Mouse (Mus musculus): ENCODE measurements around the gene Rps6kb2.

Rps6kb2 gene

DNA sequence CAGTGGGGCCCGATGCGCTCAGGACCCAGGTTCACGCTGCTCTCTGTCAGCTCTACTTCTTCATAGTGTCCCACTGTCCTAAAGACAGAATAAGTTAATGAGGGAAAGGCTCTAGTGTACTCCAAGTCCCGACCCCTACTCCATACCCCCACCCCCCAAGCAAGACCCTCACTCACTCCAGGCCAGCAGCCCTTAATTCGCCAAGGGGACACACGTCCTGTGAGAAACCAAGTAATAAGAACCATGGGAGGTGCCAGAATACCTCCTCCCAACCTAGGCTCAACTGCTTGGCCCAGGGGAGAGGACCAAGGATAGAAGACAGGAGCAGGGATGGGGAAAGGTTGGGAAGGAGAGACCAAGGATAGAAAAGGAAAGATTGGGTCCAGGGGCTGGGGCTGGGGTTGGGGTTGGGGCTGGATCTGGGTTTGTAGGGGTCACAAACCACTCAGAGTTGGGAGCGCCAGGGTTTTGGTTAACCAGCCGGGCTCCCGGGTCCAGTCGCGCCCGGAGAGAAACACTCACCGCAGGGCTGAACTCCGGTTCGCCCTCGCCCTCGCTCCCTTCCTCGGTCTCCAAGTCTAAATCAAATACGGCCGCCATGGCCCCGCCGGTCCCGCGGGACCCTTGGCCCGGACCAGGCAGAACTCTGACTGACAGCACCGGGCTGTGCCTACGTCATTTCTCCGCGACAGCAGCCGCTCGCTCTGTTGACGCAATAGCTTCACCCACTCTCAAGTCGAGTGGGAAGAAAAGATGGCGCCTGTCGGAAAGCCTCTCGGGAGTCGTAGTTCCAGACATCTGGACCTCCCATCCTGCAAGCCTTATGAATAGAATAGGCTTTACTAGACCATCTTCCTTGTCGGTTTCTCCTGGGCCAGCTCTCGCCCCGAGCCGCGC, at the start of gene Rps6kb2:
TSS of gene Rps6kb2 (minus strand) at position 709 of the 897 bp plus-strand sequence.
- peak; percentile 95 for DNase-seq (ENCODE audit: low spot score)

DNA sequence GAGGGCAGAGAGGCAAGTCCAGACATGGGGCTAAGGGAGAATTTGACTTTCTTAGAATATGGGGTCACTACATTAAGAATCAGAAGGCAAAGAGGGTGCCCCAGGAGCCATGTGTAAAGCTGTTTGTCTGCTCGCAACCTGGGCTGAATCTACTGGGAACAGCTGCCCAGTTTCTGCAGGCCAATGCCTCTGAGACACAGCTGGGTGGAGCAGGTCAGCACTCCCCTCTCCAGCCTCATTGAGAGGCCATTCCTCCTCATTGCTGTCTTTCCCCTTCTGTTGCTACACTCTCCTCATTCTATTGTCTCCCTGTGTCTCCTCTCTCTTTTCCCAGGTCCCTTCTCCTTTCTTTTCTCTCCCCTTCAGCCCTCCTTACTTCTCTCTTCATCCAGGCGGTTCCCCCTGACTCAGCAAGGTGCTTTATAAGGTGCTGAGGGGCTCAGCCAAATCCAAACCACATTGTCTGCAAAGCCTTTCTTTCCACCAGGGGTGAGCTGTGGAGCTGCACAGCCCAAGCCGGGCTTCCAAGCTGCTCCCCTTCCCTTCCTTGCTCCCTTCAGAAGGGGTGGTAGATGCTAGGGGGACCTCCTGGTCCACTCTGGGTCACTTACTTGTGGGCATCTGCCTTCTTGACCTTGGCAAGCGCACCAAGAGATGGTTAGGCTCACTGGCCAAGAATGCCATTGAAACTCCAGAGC, 48.9 kb upstream of the Rps6kb2 start:
- no peak for DNase-seq (ENCODE audit: low spot score)

DNA sequence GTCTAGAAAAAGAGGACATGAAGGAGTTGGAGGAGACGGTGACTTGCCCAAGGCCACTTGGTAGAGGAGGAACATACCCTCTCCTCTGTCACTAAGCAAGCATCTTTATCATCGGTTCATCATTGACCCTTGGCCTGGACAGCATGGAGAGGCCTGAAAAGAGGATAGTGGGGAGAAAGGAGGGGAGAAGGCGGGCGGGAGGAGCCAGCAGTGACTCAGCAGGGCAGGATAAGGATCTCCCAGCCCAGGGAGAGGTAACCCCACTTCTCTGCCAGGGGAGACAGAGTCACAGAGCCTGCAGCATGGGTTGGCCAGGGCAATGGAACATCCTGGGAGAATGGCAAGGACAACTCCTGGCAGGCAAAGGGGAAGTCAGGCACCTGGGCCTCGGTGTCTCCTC, 45.4 kb upstream of the Rps6kb2 start:
- no peak for DNase-seq (ENCODE audit: low spot score)

DNA sequence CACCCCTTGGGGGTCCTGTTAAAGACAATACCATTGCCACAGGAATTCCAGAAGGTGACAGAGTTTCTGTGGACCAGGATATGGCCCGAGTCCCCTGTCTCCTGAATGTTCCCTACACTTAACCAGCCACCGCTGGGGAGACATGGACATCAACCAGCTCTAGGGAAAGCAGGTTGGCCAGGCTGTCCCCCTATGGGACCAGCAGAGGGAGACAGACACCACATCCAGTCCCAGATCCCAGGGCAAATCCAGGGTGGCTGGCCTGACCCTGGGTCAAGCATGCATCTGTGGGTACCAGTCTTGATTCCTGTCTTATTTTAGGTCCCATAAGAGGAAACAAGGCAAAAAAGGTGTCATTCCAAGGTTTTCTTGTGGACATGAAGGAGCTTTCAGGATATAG, 43.8 kb upstream of the Rps6kb2 start:
- DNase-seq (ENCODE audit: low spot score) = no peak

DNA sequence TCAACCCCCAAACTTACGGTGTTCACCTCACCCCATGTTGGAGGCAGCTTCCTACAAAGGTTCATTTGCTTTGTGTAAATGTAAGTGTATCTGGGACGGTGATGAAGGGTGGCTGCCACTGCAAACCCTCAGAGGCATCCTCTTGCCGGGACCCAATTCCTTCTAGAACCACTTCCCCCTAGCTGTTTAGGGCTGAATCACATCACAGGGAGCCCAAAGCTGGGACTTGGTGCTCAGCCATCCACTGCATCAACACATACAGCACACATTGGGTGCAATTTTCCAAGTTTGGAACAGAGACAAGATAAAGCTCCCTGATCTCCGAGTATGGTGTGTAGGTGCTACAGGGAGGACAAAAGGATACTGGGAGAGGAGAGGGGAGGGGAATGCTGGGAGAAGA, 41.7 kb upstream of the Rps6kb2 start:
- DNase-seq (ENCODE audit: low spot score) = no peak

DNA sequence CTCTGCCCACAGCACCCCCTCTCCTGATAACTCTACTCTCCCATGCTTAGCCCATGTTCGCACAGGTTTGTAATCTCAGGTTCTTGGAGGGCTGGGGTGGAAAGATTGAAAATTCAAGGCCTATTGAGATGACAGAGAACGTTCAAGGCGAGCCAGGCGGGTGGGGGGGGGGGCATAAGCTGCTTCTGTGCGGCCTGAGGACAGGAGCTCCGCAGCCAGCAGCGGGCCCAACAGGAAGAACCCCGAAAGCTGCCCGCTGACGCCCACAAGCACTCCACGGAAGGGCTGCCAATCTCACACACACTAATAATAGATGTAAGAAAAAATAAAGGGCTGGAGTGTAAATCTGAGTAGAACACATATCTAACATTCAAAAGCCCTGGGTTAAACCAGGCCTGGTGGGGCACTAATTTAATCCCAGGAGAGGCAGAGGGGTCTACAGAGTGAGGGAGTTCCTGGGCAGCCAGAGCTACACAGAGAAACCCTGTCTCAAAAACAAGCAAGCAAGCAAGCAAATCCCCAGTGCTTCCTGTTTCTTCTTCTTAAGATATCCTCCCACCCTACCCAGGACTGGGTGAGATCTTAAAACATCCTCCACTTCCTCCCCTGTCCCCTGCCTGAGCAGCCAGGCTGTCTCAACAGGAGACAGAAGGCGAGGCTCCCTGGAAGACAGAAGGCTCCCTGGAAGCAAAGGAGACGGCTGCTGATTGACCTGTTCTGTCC, 40.6 kb upstream of the Rps6kb2 start:
- DNase-seq (ENCODE audit: low spot score) = no peak

DNA sequence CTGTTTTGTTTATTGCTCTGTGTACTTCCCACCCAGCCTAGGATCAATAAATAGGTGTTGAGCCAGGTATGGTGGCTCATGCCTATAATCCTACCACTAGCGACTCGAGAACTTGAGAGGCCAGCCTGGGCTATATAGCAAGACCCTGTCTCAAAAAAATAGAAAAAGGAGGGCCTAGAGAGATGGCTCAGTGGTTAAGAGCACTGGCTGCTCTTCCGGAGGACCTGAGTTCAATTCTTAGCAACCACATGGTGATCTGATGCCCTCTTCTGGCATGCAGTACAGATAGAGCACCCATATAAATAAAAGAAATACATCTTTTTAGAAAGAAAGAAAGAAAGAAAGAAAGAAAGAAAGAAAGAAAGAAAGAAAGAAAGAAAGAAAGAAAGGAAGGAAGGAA, 40.0 kb upstream of the Rps6kb2 start:
- no peak for DNase-seq (ENCODE audit: low spot score)

DNA sequence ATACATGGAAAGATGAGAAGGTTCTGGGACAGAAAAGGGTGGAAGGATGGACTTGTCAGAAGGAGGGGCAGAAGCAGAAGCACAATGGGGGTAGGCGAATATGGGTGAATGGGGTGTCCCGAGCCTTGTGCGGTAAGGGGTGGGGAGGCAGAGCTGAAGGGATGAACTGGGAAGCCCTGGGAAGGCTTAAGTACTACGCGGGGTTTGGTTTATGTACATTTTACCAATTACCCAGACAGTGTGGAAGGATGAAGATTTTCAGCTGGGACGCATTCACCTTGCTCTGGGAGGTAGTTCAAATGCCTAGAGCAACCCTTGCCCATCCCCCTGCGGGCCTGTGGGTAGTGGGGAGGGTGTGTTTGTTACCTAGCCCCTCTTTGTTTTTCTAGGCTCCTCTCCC, 39.0 kb upstream of the Rps6kb2 start:
- DNase-seq (ENCODE audit: low spot score) = no peak

DNA sequence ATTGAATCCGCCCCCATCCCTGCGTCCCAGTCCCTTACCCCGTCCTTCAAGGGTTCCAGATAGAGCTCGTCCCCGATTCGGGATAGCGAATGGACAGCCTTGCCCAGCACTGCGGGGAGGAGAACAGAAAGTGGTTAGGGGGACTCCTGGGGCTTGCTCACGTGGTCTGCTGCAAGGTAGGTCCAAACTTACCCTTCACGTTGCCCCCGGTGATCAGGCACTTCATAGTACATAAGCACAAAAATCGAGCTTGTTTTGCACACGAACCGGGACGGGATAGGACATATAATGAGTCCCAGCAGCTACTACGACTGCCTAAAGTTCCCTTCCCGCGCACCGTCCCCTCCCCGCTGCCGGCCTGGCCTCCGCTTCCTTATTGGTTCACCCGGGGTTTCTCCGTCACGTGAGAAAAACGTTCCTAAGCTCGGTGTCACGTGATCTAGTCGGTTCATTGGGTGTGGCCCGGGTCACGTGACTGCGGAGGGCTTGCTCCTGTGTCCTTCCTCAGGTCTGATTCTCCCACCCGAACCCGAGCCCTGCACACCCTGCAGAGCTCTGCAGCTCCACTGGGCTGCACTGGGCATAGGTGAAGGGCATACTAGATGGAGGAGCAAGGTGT, 38.2 kb upstream of the Rps6kb2 start, which contains the start of gene Rad9a:
TSS of gene Rad9a (minus strand) at position 372 of the 619 bp plus-strand sequence.
- DNase-seq (ENCODE audit: low spot score) = peak; percentile 96

DNA sequence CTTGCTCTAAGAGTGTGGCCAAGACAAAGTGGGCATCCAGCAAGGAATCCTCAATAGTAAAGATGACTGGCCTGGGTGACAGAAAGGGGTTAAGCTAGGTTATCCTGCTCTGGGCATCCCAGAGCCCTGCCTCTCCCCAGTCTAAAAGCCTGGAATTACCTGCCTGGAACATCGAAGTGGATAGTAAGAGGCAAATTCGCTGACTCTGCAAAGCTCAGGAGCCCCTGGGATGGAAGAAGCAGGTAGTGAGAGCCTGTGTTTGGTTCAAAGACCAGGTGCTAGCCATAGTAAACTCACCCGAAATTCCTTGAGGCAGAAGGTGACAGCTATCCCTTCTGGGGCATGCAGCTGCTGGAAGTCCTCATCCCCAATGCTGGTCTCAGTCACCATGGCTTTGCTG, 34.0 kb upstream of the Rps6kb2 start:
- no peak for DNase-seq (ENCODE audit: low spot score)

DNA sequence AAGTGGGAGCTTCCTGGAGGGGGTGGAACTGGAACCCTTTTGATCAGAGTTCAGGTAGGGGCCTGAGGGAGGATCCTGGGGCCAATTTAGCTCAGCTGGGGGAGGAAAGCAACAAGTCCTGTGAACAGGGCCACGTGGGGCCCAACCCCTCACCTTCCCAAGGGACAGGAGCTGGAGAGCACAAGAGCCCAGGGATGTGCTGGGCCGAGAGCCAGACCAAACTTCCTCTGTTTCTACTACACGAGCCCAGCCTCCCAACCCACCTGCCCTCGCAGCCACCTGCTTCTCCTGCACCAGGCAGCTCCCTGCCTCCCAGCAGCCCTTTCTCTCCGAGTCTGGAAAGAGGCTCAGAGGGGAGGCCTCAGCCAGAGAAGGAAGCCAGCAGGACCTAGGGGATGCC, 33.4 kb upstream of the Rps6kb2 start:
- DNase-seq (ENCODE audit: low spot score) = no peak

DNA sequence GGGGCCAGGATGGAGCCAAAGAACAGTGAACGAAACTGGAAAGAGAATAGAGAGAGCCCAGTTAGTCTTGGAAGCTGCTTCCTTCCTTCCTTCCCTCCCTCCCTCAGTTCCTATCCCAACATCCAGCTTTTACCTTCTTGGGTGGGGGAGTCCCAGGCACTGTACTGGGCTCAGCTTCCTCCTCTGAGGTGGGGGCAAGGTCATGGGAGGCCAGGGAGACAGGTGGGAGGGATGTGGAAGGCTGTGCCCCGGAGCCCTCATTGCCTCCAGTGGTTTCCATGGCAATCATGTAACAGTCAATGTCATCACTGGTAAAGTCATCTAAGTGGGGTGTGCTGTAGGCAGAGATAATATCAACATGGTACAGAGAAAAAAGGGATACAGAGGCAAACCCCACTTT, 32.9 kb upstream of the Rps6kb2 start:
- no peak for DNase-seq (ENCODE audit: low spot score)

DNA sequence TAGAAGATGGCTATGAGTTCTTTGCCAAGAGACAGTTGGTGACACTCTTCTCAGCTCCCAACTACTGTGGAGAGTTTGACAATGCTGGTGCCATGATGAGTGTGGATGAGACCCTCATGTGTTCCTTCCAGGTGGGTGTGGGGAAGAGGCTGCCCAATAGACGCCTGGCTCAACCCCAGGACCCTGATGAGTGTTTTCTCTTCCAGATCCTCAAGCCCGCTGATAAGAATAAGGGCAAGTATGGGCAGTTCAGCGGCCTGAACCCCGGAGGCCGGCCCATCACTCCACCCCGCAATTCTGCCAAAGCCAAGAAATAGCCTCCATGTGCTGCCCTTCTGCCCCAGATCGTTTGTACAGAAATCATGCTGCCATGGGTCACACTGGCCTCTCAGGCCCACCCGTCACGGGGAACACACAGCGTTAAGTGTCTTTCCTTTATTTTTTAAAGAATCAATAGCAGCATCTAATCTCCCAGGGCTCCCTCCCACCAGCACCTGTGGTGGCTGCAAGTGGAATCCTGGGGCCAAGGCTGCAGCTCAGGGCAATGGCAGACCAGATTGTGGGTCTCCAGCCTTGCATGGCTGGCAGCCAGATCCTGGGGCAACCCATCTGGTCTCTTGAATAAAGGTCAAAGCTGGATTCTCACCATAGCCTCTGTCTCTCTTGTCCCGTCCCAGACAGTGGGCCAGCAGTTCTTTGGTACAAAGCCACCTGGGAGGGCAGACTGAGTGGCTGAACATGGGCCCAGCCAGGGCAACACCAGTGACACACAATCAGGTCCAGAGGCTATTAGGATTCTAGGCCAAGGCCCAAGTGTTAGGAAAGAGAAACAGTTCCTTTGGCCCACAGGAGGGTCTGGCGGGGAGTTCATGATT, 31.9 kb upstream of the Rps6kb2 start:
- DNase-seq (ENCODE audit: low spot score) = no peak

DNA sequence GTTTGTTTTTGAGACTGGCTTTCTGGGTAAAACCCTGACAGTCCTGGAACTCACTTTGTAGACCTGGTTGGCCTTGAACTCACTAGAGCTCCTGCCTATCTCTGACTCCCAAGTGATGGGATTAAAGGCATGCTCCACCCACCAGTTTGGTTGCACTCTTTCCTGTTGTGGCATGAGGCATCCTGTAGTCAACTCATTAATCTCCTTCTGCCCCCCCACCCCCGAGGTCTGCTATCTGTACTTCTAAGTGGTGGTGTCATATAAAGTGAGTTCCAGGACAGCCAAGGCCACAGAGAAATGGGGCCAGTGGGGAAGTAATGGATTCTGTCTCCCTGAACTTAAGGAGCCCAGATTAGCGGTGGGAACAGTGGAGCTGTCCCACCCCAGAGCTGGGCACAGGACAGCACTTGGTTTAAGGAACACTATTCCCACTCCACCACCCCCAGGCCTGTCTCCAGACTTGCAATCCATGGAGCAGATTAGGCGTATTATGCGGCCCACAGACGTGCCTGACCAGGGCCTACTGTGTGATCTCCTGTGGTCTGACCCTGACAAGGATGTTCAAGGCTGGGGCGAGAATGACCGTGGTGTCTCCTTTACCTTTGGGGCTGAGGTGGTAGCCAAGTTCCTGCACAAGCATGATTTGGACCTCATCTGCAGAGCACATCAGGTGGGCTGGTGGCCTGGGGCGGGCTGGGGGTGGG, 31.0 kb upstream of the Rps6kb2 start:
- DNase-seq (ENCODE audit: low spot score) = no peak

DNA sequence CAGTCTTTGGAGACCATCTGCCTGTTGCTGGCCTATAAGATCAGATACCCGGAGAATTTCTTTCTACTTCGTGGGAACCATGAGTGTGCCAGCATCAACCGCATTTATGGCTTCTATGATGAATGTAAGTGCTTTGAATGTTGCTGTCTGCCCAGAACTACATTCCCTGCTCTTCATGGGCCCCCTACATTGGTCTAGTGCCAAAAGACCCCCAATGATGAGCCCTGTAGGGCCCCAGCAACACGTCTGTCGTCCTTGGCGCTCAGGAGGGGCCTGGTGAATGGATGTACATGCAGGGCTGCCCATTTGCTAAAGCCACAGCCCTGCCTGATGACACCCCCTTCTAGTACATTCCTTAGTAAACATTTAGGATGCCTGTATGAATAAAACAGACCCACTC, 30.0 kb upstream of the Rps6kb2 start:
- DNase-seq (ENCODE audit: low spot score) = no peak

DNA sequence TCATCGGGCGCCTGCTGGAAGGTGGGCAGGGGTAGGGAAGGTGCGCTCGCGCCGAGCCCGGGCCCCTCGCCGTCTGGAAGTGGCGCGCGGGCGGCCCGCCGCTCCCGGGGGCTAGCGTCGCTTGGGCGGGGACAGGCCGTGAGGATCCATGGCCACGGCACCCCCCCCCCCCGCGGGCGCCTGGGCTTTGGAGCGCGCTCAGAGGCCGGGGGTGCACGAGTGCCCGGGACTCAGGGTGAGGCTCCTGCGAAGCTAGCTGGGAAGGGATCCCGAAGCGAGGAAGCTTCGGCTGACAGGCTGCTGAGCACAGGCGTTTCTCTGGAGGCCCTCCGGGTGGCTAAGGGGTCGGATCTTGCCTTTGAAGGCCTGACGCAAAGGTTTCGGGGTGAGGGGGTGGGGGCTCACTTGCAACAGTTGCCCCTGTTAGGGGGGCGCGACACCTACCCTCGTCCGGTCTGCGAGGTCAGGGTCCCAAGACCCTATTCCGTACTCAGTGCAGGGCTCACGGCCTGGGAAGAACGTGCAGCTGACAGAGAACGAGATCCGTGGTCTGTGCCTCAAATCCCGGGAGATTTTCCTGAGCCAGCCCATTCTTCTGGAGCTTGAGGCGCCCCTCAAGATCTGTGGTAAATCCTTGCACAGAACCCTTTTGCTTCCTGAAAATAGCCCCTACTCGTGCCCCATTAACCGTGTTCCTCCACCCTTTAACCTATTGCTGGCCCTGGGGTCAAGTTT, 29.3 kb upstream of the Rps6kb2 start:
- no peak for DNase-seq (ENCODE audit: low spot score)

DNA sequence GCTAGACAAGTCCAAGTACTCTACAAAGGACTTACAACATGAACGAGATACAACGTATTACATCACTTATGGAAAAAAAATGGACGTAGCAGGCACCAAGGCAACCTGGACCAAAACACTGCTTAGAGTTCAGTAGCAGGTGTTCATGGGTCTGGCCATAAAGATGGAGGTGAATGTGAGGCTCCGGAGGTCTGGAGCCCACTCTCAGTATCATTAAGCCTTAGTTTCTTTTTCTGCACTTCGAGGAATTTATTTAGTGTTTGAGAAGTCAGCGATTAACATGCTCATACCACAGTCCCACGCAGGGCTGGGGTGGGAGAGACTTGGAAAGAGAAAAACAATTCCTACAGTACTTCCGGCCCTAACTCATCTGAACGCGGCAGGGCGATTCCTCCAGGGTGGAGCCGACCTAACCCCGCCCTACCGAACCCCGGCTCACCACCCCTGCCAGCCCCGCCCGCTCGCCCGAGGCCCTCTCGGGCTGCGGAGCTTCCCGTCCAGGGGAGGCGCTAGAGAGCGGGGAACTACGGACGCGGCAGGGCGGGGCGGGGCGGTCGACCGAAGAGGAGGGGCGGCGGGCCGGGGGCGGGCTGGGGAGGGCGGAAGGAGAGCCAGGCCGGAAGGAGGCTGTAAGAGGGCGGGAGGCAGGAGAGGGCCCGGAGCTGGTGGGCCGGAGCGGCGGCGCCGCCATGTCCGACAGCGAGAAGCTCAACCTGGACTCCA, 28.5 kb upstream of the Rps6kb2 start, which contains the start of gene Ppp1ca:
TSS of gene Ppp1ca (plus strand) at position 538 of the 723 bp plus-strand sequence.
- DNase-seq (ENCODE audit: low spot score) = peak; percentile 85

DNA sequence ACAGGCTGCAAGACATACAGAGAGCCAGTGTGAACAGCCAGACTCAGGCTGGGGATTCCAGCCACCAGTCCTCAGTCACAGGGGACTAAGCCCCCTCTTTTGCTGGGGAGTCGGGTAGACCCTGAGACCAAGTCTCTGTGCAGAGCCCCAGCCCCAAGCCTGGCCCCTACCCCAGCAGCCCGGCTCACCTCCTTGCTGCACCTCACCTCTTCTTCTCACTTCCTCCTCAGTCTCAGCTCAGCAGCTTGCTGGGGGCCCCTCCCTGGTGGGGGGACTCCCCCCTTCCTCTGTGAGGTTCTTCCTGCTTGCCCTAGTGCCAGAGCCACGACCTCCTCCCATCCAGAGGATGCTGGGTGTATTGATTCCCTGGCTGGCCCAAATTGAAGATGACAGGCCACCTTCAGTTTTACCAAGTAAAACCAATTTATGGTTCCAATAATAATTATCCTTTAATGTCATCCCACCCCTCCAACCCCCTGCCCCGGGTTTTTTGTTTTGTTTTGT, 27.7 kb upstream of the Rps6kb2 start, which contains the start of gene Tbc1d10c:
TSS of gene Tbc1d10c (minus strand) at position 454 of the 504 bp plus-strand sequence.
- no peak for DNase-seq (ENCODE audit: low spot score)
